26 mouse cellular contexts compared by ENCODE assay signal in genomic region chr16:36460426-36460825, GRCm38 (mm10). TPM values are rescaled to one million over a fixed set of nuclear protein-coding genes. Genes with fewer than 3 reads are reported as not detected.
DNase-seq lines count a peak whose midpoint lies in the region; TF ChIP-seq lines count a peak whose summit lies in the region.
"Had no signal": no experiment of that assay in that cellular context is flagged by ENCODE, and none has a peak within 500 bp of the region (broad histone marks: within the 10 kb centered on the region; RNA-seq: fewer than 3 reads in every experiment).

No protein-coding gene starts in this region.

- no peak for TF ChIP-seq POLR2A in brain, embryonic 14.5 days (IDR thresholded peaks at IDR 0.05; ENCODE audit: borderline replicate concordance, extremely low read depth, insufficient read depth, insufficient read length, poor library complexity, severe bottlenecking)

- intact Hi-C loops in heart, postnatal 25 days (cut with DNase I): no loop called here

- DNase-seq in heart, adult 11 months: peak; percentile 23
- DNase-seq in heart, postnatal 25 days (ENCODE audit: low spot score): no peak
- peak; percentile 53 for DNase-seq in brain, embryonic 14.5 days (ENCODE audit: low read depth)
- DNase-seq in embryo, embryonic 11 days: peak; percentile 9
- peak; percentile 81 for DNase-seq in retina, embryonic 14.5 days (ENCODE audit: low spot score)
- DNase-seq in urinary bladder, postnatal 4 days (ENCODE audit: low spot score in 2 of 2): no peak
- DNase-seq in cerebellum, adult 9-10 months: no peak
- DNase-seq: adrenal gland, adult 2 months; cerebellum, adult 11-12 months; cerebellum, postnatal 25 days; gastrocnemius, postnatal 10 days; kidney, adult 18-20 months; left cerebral cortex, postnatal 4 days; lung, postnatal 4 days; thymus, adult 2 months had no signal

- no peak for TF ChIP-seq CTCF in brain, embryonic 14.5 days (IDR thresholded peaks at IDR 0.05; ENCODE audit: borderline replicate concordance, extremely low read depth, insufficient read depth, insufficient read length)

RNA-seq across cellular contexts. Expression of gene Stfa3, which starts 5.2 kb away (rescaled TPM):
- not detected for total RNA-seq in heart, postnatal 25 days (2021)
- 0.82 and 1.8 TPM in 2 replicates for polyA plus RNA-seq in brain, embryonic 14.5 days (2012; rRNA removed)
- total RNA-seq: adrenal gland, adult 2 months; ES-E14; left cerebral cortex, adult 8-10 months; left cerebral cortex, postnatal 4 days; liver, adult 2 months; megakaryocyte-erythroid progenitor cell, adult 5-6 weeks had no signal
- polyA plus RNA-seq: adrenal gland, adult 2 months; embryonic facial prominence, embryonic 10.5 days; heart, embryonic 11.5 days; inflammation-experienced regulatory T-cells, adult 6 months; large intestine, adult 2 months; liver, adult 2 months; myocyte; neural tube, embryonic 14.5 days; thymus, adult 2 months had no signal

RNA-seq across cellular contexts. Expression of gene Stfa2, which starts 52.2 kb away (rescaled TPM):
- not detected for total RNA-seq in heart, postnatal 25 days (2021)
- 0.33 TPM in 1 of 2 replicates, not detected in the other for polyA plus RNA-seq in brain, embryonic 14.5 days (2012; rRNA removed)
- total RNA-seq: adrenal gland, adult 2 months; ES-E14; granulocyte monocyte progenitor cell, adult 5-6 weeks; left cerebral cortex, adult 8-10 months; left cerebral cortex, postnatal 4 days; liver, adult 2 months; megakaryocyte-erythroid progenitor cell, adult 5-6 weeks had no signal
- polyA plus RNA-seq: adrenal gland, adult 2 months; embryonic facial prominence, embryonic 10.5 days; heart, embryonic 11.5 days; inflammation-experienced regulatory T-cells, adult 6 months; large intestine, adult 2 months; liver, adult 2 months; myocyte; neural tube, embryonic 14.5 days; thymus, adult 2 months had no signal

Comparison
In these comparisons a context has a peak if more than half of its experiments do, and no peak if none do; other contexts are left out.
1. DNase-seq: peak in heart, adult 11 months (single experiment), brain, embryonic 14.5 days (single experiment), embryo, embryonic 11 days (single experiment) and retina, embryonic 14.5 days (single experiment); none in heart, postnatal 25 days (single experiment), urinary bladder, postnatal 4 days (0 of 2) and cerebellum, adult 9-10 months (single experiment).